Mouse (Mus musculus): ENCODE results near the gene Prpf8. TPM values are rescaled to one million over a fixed set of nuclear protein-coding genes. Genes with fewer than 3 reads are reported as not detected.
"Not testable (repeated sequence)": the region's sequence is repeated elsewhere in the genome, so short reads cannot be mapped to it uniquely, and the experiment has no call there.

The Prpf8 gene
- polyA plus RNA-seq, 1 experiment from 2014 or later: 54.8 TPM

DNA sequence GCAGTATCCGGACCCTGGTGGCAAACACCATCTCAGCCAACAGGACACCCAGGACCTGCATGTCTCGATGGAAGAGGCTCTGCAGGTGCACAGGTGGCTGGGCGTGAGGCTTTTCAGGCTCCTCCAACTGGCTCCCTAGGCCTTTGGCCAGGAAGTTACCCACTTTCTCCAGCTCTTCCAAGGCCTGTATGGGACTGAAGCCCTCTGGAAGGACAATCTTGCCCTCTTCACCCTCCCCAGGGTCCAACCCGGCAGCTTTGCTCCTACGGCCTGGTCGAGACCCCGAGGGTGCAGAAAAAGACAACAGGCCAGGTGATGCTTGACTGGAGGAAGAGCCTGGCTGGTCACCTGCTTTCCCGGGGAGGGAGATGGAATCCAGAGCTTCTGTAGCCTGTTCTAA is 34.5 kb upstream of the Prpf8 start:
- Histone ChIP-seq H3K4me1 (peaks cover 17% of the 10 kb centered on the region), H3K9ac (no peak overlapping the region), H3K27me3 (replicated peaks) (no peaks in the 10 kb centered on the region), H3K4me2 (no peak overlapping the region), H3K36me3 (replicated peaks) (peaks cover 19% of the 10 kb centered on the region; the same call in 1 of the 2 replicates), H3K27ac (no peak overlapping the region), H3K9me3 (no peaks in the 10 kb centered on the region), H3K4me3 (no peak overlapping the region)
- no peak for ATAC-seq (replicated peaks)
- WGBS: 92% methylated on average over 8 of the region's 8 CpGs

DNA sequence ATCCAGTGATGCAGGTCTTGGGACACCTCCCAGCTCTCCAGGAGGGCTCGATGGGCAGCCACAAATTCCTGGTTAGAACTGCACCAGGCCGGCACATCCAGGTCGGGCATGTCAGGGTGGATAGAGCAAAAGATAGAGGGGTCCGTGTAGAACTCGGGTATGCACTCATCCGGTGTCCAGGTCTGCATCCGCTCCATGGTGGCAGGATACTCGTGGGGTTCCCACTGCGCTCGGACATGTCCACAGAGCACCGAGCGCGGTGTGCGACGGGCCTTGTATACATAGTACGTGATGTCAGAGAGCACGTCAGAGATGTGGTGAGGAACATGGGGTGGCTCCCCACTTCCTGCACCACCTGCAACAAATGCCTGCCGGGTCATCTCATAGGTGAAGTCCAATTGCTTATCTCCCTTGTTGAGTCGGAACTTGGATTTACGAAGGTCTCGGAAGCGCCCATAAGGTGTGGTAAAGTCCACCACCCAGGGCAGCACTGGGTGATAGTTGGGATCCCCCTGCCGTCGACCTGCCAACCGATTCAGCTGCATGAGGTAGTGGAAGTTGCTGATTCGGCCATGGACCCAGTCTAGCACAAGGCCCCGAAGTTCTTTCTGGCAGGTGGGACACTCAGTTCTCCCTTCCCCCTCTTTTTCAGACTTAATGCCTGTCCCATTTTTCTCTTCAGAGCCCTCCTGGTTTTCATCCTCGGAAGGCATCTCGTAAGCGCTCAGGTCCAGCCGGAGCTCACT is 33.6 kb upstream of the Prpf8 start:
- H3K4me3 ChIP-seq: 0 out of 2 replicates have a peak overlapping the region, but pooled peaks have one; percentile 69
- peak overlapping the region; percentile 97; the same call in 1 of the 2 replicates for H3K4me2 ChIP-seq
- H3K36me3 ChIP-seq (replicated peaks): peaks cover 13% of the 10 kb centered on the region; the same call in 1 of the 2 replicates
- H3K27ac ChIP-seq: no peak overlapping the region
- no peak for ATAC-seq (replicated peaks)
- no peaks in the 10 kb centered on the region for H3K9me3 ChIP-seq
- H3K9ac ChIP-seq: 0 out of 2 replicates have a peak overlapping the region, but pooled peaks have one; percentile 70
- peaks cover 17% of the 10 kb centered on the region for H3K4me1 ChIP-seq
- WGBS: 92% methylated on average over 31 of the region's 31 CpGs
- H3K27me3 ChIP-seq (replicated peaks): no peaks in the 10 kb centered on the region

DNA sequence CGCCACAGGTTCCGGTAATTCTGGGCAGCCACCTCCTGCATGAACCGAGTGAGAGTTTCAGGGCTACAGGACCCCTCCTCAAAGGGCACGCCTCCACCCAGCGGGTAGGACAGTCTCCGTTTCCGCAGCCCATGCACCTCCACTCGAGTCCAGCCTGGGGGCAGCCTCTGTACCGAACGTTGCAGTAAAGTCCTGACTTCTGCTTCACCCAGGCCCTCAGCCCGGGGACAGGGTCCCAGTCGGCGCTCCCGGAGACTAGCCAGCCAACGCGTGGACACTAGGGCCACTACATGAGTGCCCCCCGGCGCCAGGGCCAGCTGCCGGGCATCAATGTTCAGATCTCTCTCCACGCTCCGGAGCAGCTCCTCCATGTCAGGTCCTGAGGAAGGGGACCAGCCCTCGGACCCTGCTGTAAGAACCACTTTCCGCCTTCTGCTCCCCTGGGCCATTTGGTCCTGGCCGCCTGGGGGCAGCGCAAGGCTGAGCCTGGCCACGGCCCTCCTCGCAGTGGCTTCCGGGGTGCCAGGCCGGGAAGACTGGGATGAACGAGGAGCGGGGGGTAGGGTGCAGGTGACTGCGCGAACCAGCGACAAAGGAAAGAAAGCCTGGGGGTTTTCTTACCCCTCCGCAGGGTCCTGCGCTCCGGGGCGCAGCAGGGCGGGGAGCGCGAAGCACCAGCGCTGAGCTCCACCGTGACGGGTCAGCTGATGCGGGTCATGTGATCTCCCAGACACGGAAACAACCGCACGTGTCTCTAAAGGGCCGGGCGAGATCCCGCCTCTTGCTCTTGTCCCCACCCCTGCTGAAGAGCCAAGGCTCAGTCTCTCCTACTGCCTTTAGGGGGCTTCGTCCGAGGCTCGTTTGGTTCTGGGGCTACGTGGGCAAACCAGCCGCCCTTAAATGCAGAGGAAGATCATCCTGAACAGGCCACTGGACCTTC is 32.4 kb upstream of the Prpf8 start, which contains the start of gene Wdr81:
TSS of gene Wdr81 (minus strand) at position 727 of the 940 bp plus-strand sequence.
- Histone ChIP-seq H3K9ac (peak within 1 kb of the TSS; percentile 70), H3K27ac (peak within 1 kb of the TSS; percentile 66), H3K9me3 (no peaks in the 10 kb centered on the region), H3K4me1 (peaks cover 17% of the 10 kb centered on the region), H3K27me3 (replicated peaks) (no peaks in the 10 kb centered on the region), H3K4me2 (peak within 1 kb of the TSS; percentile 97), H3K4me3 (peak within 1 kb of the TSS; percentile 69), H3K36me3 (replicated peaks) (peaks cover under 1% of the 10 kb centered on the region; the same call in 1 of the 2 replicates)
- 2% methylated on average over 56 of the region's 56 CpGs for WGBS
- peak; percentile 95 for ATAC-seq (replicated peaks)

DNA sequence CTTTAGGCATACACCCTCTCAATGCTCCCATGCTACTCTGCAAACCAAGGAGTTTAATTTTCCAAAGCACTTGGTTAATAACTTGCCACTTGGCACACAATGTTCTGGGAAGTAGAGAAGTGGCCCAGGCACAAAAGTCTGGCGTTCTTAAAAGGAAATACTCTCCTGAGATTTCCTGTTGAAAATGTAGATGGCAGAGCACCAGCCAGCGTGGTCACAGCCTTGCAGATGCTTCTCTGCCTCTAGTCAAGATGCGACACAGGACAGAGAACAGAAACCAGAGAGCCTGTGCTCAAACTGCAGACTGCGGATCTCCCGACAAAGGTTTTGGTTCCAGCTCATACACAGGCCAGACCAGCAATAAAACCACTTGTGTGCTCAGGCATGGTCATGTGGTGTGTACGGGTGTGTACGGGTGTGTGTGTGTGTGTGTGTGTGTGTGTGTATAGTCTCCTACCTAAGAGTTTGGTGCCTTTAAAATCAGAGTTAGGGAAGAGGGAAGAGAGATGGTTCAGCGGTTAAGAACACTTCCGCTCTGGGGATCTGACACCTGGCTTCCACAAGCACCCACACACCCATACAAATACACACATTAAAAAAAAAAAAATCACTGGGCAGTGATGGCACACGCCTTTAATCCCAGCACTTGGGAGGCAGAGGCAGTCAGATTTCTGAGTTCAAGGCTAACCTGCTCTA is 31.4 kb upstream of the Prpf8 start:
- Histone ChIP-seq H3K4me1 (peaks cover 24% of the 10 kb centered on the region), H3K4me3 (peak overlapping the region; percentile 69)
- 79% methylated on average over 10 of the region's 10 CpGs for WGBS

DNA sequence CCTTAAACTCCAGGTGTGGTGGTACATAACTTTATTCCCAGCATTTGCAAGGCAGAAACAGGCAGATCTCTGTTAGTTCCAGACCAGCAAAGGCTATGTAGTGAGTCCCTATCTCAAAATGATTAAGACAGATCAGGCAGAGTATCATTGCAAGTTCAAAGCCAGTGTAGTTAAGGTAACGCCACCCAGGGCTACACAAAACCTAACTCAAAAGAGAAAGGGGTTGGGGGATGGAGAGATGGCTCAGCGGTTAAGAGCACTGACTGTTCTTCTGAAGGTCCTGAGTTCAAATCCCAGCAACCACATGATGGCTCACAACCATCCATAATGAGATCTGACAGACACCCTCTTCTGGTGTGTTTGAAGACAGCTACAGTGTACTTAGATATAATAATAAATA is 30.6 kb upstream of the Prpf8 start:
- ATAC-seq (replicated peaks); H3K9me3 ChIP-seq; H3K27ac ChIP-seq; H3K9ac ChIP-seq; H3K36me3 ChIP-seq (replicated peaks); H3K4me2 ChIP-seq; H3K27me3 ChIP-seq (replicated peaks); H3K4me3 ChIP-seq: not testable (repeated sequence)
- peaks cover 32% of the 10 kb centered on the region for H3K4me1 ChIP-seq
- WGBS: 100% methylated on average over 2 of the region's 2 CpGs

More for the DNA sequence above, 31.4 kb upstream of the Prpf8 start:
- Histone ChIP-seq H3K36me3 (replicated peaks) (no peaks in the 10 kb centered on the region), H3K4me2 (peak overlapping the region; percentile 97), H3K9ac (peak overlapping the region; percentile 70), H3K9me3 (no peaks in the 10 kb centered on the region), H3K27ac (peak overlapping the region; percentile 66), H3K27me3 (replicated peaks) (no peaks in the 10 kb centered on the region)
- no peak for ATAC-seq (replicated peaks)

DNA sequence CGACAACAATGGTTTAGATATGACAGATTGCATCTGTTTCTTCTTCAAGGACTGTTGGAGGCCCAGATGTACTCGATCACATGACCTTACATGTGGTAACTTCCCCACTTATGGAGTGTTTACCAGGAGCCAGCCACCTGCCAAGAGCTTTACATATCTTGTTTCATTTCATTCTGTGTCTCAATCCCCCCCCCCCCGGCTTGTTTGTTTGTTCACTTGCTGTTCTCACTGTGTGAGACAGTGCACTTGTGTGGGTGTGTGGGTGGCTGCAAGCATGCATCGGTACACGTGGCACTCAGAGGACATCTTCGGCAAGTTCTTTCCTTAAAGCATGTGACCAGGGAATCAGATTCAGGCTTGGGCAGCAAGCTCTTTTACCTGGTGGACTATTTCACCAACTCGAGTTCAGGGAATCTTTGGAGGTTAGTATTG is 30.2 kb upstream of the Prpf8 start:
- H3K4me3 ChIP-seq: no peak overlapping the region
- peaks cover 32% of the 10 kb centered on the region for H3K4me1 ChIP-seq
- WGBS: 83% methylated on average over 7 of the region's 7 CpGs
- no peaks in the 10 kb centered on the region for H3K27me3 ChIP-seq (replicated peaks)
- no peak overlapping the region for H3K27ac ChIP-seq
- no peak for ATAC-seq (replicated peaks)
- H3K9ac ChIP-seq: no peak overlapping the region
- H3K4me2 ChIP-seq: no peak overlapping the region
- no peaks in the 10 kb centered on the region for H3K9me3 ChIP-seq
- H3K36me3 ChIP-seq (replicated peaks): no peaks in the 10 kb centered on the region

DNA sequence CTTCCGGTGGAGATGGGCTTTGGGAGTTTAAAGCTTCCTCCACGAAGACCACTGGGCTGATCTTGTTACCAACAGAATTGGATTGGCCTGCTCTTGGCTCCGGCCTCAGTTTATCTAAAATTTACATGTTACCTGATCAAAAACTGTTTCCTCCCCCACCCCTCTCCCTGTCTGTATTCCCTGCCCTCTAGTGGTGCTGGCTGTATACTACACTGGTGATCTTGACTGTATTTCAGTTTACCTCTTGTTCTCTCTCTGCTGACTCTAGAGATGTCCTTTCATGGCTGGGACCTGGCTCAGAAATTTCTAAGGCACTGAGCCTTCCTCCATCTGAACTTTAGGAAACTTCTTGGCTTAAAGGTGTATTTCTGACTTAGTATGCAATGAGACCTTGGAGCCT is 28.4 kb upstream of the Prpf8 start:
- no peak overlapping the region for H3K27ac ChIP-seq
- H3K27me3 ChIP-seq (replicated peaks): 0 out of 2 replicates have a peak, but pooled peaks cover 6% of the 10 kb centered on the region
- H3K9me3 ChIP-seq: no peaks in the 10 kb centered on the region
- 21% methylated on average over 3 of the region's 3 CpGs for WGBS
- H3K4me1 ChIP-seq: peaks cover 45% of the 10 kb centered on the region
- H3K36me3 ChIP-seq (replicated peaks): no peaks in the 10 kb centered on the region
- no peak overlapping the region for H3K4me3 ChIP-seq
- H3K4me2 ChIP-seq: no peak overlapping the region
- ATAC-seq (replicated peaks): no peak
- H3K9ac ChIP-seq: no peak overlapping the region

DNA sequence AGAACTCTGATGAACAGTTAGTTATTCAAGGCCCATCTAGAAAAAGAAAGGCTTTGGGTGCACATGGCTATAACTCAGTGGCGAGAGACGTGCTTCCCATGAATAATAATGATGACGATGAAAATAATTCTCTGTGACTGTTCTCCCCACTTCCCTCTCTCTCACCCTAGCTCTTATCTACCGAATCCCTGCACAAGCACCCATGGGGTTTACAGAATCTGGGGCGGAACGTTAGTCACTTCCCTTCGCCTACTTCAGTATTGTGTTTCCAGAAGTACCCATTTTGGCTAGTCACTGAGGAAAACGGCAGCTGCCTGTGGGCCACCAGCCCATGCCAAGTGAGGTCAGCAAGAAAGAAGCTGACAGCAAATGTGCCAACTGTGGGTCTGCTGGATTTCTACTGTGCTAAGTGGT is 28.0 kb upstream of the Prpf8 start:
- Histone ChIP-seq H3K4me1 (peaks cover 41% of the 10 kb centered on the region), H3K4me2 (no peak overlapping the region), H3K9ac (no peak overlapping the region), H3K4me3 (no peak overlapping the region), H3K27ac (no peak overlapping the region), H3K27me3 (replicated peaks) (0 out of 2 replicates have a peak, but pooled peaks cover 6% of the 10 kb centered on the region), H3K9me3 (no peaks in the 10 kb centered on the region), H3K36me3 (replicated peaks) (no peaks in the 10 kb centered on the region)
- no peak for ATAC-seq (replicated peaks)
- 81% methylated on average over 8 of the region's 8 CpGs for WGBS

DNA sequence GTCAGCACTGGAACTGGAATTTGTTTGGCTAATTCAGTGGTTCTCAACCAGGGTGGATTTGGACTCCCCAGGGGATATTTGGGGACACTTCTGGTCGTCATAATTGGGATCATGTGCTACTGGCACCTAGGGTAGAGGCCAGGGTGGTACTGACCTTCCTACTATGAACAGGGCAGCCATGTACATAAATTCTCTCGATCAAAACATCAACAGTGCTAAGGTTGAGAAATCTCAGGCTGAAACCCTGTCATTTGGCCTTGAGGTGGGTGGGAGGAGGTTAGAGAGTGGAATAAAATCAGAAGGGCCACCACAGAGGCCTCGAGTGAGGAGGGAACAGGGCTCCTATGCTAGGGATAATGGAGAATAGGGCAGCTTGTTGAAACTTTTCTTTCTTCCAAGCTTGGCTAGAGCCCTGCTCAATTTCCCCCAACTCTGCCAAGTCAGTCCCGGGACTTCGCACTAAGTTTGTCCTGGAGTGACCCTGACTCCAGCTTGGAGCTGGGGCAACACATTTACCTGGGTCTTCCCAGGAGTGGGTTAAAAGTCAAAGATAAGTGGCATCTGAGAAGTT is 27.4 kb upstream of the Prpf8 start:
- no peak for ATAC-seq (replicated peaks)
- H3K4me2 ChIP-seq: no peak overlapping the region

DNA sequence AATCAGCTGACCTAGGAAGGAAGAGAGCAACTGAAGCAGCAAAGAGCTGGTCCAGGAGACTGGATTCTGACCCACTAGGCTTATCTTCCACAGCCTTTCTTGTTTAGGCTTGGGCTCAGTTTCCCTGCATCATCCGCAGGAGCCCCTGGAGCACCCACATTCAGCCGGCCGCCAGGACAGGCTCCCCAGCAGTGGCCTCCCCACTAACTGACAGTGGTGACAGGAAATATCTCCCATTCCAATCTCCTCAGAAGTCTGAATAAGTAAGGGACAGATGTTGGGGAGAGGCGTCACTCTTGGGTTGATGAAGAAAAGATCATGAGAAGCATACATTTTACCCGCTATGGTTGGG is 26.9 kb upstream of the Prpf8 start:
- WGBS: 40% methylated on average over 5 of the region's 5 CpGs
- no peak for ATAC-seq (replicated peaks)
- Histone ChIP-seq H3K27me3 (replicated peaks) (0 out of 2 replicates have a peak, but pooled peaks cover 6% of the 10 kb centered on the region), H3K4me1 (peaks cover 35% of the 10 kb centered on the region), H3K36me3 (replicated peaks) (no peaks in the 10 kb centered on the region; the same call in 1 of the 2 replicates), H3K9ac (no peak overlapping the region), H3K27ac (peak overlapping the region; percentile 83; the same call in 1 of the 2 replicates), H3K4me3 (0 out of 2 replicates have a peak overlapping the region, but pooled peaks have one; percentile 78), H3K9me3 (no peaks in the 10 kb centered on the region), H3K4me2 (peak overlapping the region; percentile 73; the same call in 1 of the 2 replicates)

More for the DNA sequence above, 27.4 kb upstream of the Prpf8 start:
- no peaks in the 10 kb centered on the region for H3K9me3 ChIP-seq
- WGBS: 84% methylated on average over 5 of the region's 5 CpGs
- no peaks in the 10 kb centered on the region for H3K36me3 ChIP-seq (replicated peaks)
- 0 out of 2 replicates have a peak, but pooled peaks cover 6% of the 10 kb centered on the region for H3K27me3 ChIP-seq (replicated peaks)
- no peak overlapping the region for H3K9ac ChIP-seq
- H3K27ac ChIP-seq: no peak overlapping the region
- H3K4me1 ChIP-seq: peaks cover 36% of the 10 kb centered on the region
- no peak overlapping the region for H3K4me3 ChIP-seq

DNA sequence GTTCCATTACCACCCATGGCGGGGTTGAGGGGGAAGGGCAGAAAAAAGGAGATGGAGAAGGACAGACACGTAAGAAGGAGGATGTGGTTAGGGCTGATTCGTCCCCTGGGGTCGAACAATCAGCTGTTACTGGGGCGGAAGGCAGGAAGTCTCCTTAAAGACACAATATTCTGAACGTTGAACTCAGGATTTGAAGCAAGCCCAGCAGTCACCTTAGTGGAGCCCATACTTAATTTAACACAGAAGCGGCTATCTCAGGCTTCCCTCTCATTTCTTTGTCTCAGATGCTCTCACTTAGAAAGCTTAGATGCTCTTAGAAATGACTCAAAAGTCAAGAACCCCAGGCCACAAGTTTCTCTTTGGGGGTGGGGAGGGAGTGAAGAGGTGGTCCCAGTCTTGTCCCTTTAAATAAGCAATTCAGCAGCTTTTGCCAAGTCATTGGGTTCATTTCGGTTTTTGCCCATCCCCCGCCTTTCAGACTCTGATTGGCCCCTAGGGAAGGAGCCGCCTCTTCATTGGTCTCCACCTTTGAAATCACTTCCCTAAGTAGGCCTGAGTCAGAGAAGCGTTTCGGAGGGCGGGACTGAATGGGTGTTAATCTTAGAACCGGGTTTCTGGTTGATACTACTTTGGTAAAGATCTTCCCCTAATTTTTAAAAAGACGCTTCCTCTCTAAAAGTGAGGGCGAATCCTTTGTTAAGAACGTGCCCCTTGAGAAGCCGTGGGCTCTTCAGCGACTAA is 26.3 kb upstream of the Prpf8 start:
- H3K9ac ChIP-seq: peak overlapping the region; percentile 32
- ATAC-seq (replicated peaks): no peak
- 0 out of 2 replicates have a peak, but pooled peaks cover 6% of the 10 kb centered on the region for H3K27me3 ChIP-seq (replicated peaks)
- H3K4me3 ChIP-seq: peak overlapping the region; percentile 78
- 1% methylated on average over 19 of the region's 19 CpGs for WGBS
- H3K27ac ChIP-seq: peak overlapping the region; percentile 83
- peaks cover 4% of the 10 kb centered on the region for H3K36me3 ChIP-seq (replicated peaks)
- H3K4me2 ChIP-seq: peak overlapping the region; percentile 73
- H3K9me3 ChIP-seq: no peaks in the 10 kb centered on the region
- peaks cover 30% of the 10 kb centered on the region for H3K4me1 ChIP-seq
